Mouse (Mus musculus): Measurements from ENCODE around the gene Coq5. TPM values are rescaled to one million over a fixed set of nuclear protein-coding genes. Genes with fewer than 3 reads are reported as not detected.

Coq5 gene
- 10 to 100 TPM; 27.1 to 35.5 TPM for total RNA-seq (2023)

GRCm38 (mm10) chr5:115279226-115280049 lies at the start of gene Coq5:
Coq5 (plus strand) TSS chr5:115279666.

GRCm38 (mm10) chr5:115235786-115236263 lies 43.6 kb upstream of the Coq5 start, which contains the start of gene Pop5:
Pop5 (plus strand) TSS chr5:115235836.

GRCm38 (mm10) chr5:115272812-115273548 lies 6.5 kb upstream of the Coq5 start, which contains the start of gene Rnf10:
Rnf10 (minus strand) TSS chr5:115272898.

GRCm38 (mm10) chr5:115300792-115301614 lies 21.5 kb downstream of the Coq5 start, which contains the start of gene Dynll1:
Dynll1 (minus strand) TSS chr5:115300999.

GRCm38 (mm10) chr5:115326875-115327609 lies 47.6 kb downstream of the Coq5 start, which contains the start of gene Srsf9:
Srsf9 (plus strand) TSS chr5:115327177.

GRCm38 (mm10) chr5:115340577-115341313 lies 61.3 kb downstream of the Coq5 start, which contains the start of the genes Gatc and Triap1:
Gatc (minus strand) TSS chr5:115341178.
Triap1 (plus strand) TSS chr5:115341225.

Other genes with a start within 250 kb of the Coq5 start
- not detected for gene Gm10401, start 181.4 kb upstream of the Coq5 start, total RNA-seq (2023)
- 10 to 100 TPM; 15.7 to 20.1 TPM for gene Acads, start 160.3 kb upstream of the Coq5 start, total RNA-seq (2023)
- gene Unc119b, start 144.7 kb upstream of the Coq5 start, total RNA-seq (2023), result 10 to 100 TPM; 42.6 to 43.8 TPM
- 10 to 100 TPM; 83.4 to 92.8 TPM for gene Mlec, start 121.5 kb upstream of the Coq5 start, total RNA-seq (2023)
- not detected for gene Cabp1, start 85.3 kb upstream of the Coq5 start, total RNA-seq (2023)
- gene Pop5, start 43.8 kb upstream of the Coq5 start, total RNA-seq (2023), result 10 to 100 TPM; 46.7 to 69.9 TPM
- gene Rnf10, start 6.8 kb upstream of the Coq5 start, total RNA-seq (2023), result 100 to 1,000 TPM; 138 to 150 TPM
- gene Dynll1, start 21.3 kb downstream of the Coq5 start, total RNA-seq (2023), result 100 to 1,000 TPM; 240 to 329 TPM
- gene Srsf9, start 47.5 kb downstream of the Coq5 start, total RNA-seq (2023), result 10 to 100 TPM; 69.6 to 71.0 TPM
- gene Gatc, start 61.5 kb downstream of the Coq5 start, total RNA-seq (2023), result 10 to 100 TPM; 13.0 to 13.1 TPM
- gene Triap1, start 61.6 kb downstream of the Coq5 start, total RNA-seq (2023), result 10 to 100 TPM; 24.3 to 26.9 TPM
- 100 to 1,000 TPM; 199 to 204 TPM for gene Cox6a1, start 69.3 kb downstream of the Coq5 start, total RNA-seq (2023)
- not detected for gene Msi1, start 149.9 kb downstream of the Coq5 start, total RNA-seq (2023)
- not detected for gene Pla2g1b, start 186.6 kb downstream of the Coq5 start, total RNA-seq (2023)
- 10 to 100 TPM; 19.4 to 21.5 TPM for gene Sirt4, start 205.1 kb downstream of the Coq5 start, total RNA-seq (2023)
- gene Pxn, start 227.0 kb downstream of the Coq5 start, total RNA-seq (2023), result 10 to 100 TPM; 73.5 to 97.2 TPM

All from B cell, adult 67 days (primary cell).